Mouse (Mus musculus) intestine, embryonic 16.5 days (tissue): ENCODE measurements at regions not wholly inside any gene's neighbourhood (a gene's known extent, or its start where the extent isn't known, plus 50 kb on each side); places are given as distances from the start of the nearest gene placed in this dataset.

ENCODE experiments used
- ATAC-seq: fragments of 200-750 bp; cut with Nextera tagmentation; 2 replicates; pipeline ENCODE4 v1.8.0; 2017; ENCODE audit warnings: moderate TSS enrichment, moderate library complexity
- H3K27ac ChIP-seq: fragments of 300-500 bp; sonication (generic); 2 replicates; pipeline ENCODE4 v1.5.1; 2014; ENCODE audit warnings: mild to moderate bottlenecking, low read length
- H3K27me3 ChIP-seq: fragments of 300-500 bp; sonication (generic); replicated peaks from 2 replicates; pipeline ENCODE4 v1.6.1; 2014; ENCODE audit warnings: low read length, control low read depth, mixed read lengths; ENCODE audit not compliant: control insufficient read depth, insufficient read depth
- H3K36me3 ChIP-seq: fragments of 300-500 bp; sonication (generic); 2 replicates; pipeline ENCODE4 v1.6.1; 2014; ENCODE audit warnings: low read length, control low read depth; ENCODE audit not compliant: control insufficient read depth, insufficient read depth
- H3K4me1 ChIP-seq: fragments of 300-500 bp; sonication (generic); 2 replicates; pipeline ENCODE4 v1.6.1; 2014; ENCODE audit warnings: low read length, control low read depth, mixed read lengths; ENCODE audit not compliant: control insufficient read depth, insufficient read depth
- H3K4me2 ChIP-seq: fragments of 300-500 bp; sonication (generic); 2 replicates; pipeline ENCODE4 v1.6.1; 2014; ENCODE audit warnings: low read depth, low read length, control low read depth
- H3K4me3 ChIP-seq: fragments of 300-500 bp; sonication (generic); 2 replicates; pipeline ENCODE4 v1.5.1; 2014; ENCODE audit warnings: mild to moderate bottlenecking, low read length
- H3K9ac ChIP-seq: fragments of 300-500 bp; sonication (generic); 2 replicates; pipeline ENCODE4 v1.6.1; 2014; ENCODE audit warnings: low read depth, low read length
- H3K9me3 ChIP-seq: fragments of 300-500 bp; sonication (generic); 2 replicates; pipeline ENCODE4 v1.6.1; 2016; ENCODE audit warnings: low read length, control low read depth; ENCODE audit not compliant: control insufficient read depth
- WGBS: fragments of 180-500 bp; shearing (Covaris S2); extraction: QIAGEN DNeasy Blood & Tissue Kit; methylation state at CpG from one replicate; pipeline ENCODE4 v1.1.7; 2014; 5-methylcytosine and 5-hydroxymethylcytosine counted together

DNA sequence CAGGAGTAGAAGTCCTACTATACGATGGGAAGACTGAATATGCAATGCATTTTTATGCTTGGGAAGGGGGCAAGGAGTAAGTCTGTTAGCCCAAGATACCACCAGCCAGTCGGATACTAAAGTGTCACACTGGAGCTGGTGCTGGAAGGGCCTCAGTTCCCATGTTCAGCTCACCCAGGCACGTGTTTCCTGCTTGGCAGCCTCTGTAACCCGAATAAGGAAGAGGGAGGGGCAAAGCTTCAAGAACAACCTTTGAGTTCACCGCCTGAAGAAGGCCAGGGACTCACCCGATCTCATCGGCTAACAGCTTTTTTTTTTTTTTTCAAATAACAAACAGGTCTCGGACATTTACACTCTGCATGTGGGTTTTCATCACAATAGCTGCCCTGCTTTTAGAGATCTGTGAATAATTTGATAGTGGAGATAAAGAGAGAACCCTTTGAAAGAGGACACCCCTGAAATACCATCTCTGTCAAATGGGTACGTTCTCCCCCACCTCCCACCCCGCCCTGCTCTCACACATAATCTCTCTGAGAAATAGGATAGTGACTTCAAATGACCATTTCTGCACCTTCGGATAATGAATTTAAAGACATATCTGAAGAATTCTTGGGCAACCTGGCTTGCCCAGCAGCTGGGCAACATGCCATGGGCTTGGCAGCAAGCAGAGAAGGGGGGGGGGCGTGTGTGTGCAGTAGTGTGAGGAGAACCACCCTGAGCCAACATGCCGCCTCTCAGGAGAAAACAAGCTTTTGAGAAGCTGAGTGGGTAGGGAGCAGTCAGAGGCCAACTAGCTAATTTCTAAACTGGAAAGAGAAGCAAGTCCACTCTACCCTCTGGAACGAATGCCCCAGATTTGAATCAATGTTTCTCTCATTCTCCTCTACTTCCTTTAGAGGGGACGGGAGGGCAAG, 115.1 kb downstream of the Gm10260 start:
- 56% methylated on average over 15 of the region's 15 CpGs for WGBS
- H3K27ac ChIP-seq = no peak overlapping the region
- H3K4me3 ChIP-seq = no peak overlapping the region
- H3K36me3 ChIP-seq = no peaks in the 10 kb centered on the region
- no peak overlapping the region for H3K4me2 ChIP-seq
- ATAC-seq = peak; percentile 81; the same call in 1 of the 2 replicates
- H3K9me3 ChIP-seq = no peaks in the 10 kb centered on the region
- H3K9ac ChIP-seq = 0 out of 2 replicates have a peak overlapping the region, but pooled peaks have one; percentile 16
- H3K4me1 ChIP-seq = peaks cover 11% of the 10 kb centered on the region; the same call in 1 of the 2 replicates
- H3K27me3 ChIP-seq = no peaks in the 10 kb centered on the region

DNA sequence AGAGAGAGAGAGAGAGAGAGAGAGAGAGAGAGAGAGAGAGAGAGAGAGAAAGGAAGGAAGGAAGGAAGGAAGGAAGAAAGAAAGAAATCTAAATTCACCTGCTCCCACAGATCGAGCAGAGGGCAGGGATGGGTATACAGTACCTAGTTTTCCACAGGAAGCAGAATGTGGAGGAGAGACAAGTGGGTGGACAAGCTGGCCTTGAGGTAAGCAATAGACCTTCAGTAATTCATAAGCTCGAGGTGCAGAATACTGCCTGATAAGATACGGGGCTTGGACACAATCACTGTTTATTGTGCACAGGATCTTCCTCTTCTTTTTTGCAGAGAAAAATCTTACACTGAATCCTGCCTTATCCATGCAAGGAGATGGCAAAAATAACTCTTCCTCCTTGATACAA, 120.2 kb downstream of the Gm10260 start:
- H3K36me3 ChIP-seq = no peaks in the 10 kb centered on the region
- no peaks in the 10 kb centered on the region for H3K9me3 ChIP-seq
- no peak overlapping the region for H3K9ac ChIP-seq
- 69% methylated on average over 3 of the region's 3 CpGs for WGBS
- no peaks in the 10 kb centered on the region for H3K27me3 ChIP-seq
- H3K4me2 ChIP-seq = no peak overlapping the region
- no peak overlapping the region for H3K4me3 ChIP-seq
- H3K27ac ChIP-seq = no peak overlapping the region
- no peak for ATAC-seq
- H3K4me1 ChIP-seq = peaks cover 4% of the 10 kb centered on the region; the same call in 1 of the 2 replicates

DNA sequence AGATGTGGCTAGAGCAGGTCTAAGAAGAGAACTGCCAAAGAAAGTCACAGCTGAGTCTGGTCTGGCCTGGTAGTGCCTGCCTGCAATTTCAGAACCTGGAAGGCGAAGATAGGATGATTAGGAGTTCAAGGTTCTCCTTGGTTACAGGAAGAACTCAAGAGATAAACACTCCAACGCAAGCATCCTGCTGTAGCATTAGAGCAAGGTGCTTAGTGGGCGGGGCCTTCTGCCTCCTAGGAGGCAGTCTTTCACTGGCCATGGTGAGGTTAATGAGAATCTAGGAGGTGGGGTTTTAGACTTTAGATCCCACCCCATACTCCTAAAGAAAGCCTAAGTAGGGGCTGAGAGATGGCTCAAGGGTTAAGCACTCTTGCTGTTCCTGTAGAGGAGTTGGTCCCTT, 120.8 kb downstream of the Gm10260 start:
- Histone ChIP-seq H3K9me3 (no peaks in the 10 kb centered on the region), H3K27me3 (no peaks in the 10 kb centered on the region), H3K36me3 (no peaks in the 10 kb centered on the region), H3K4me2 (no peak overlapping the region), H3K4me1 (no peaks in the 10 kb centered on the region; the same call in 1 of the 2 replicates), H3K9ac (no peak overlapping the region), H3K4me3 (no peak overlapping the region), H3K27ac (no peak overlapping the region)
- 59% methylated on average over 3 of the region's 3 CpGs for WGBS
- ATAC-seq = no peak

DNA sequence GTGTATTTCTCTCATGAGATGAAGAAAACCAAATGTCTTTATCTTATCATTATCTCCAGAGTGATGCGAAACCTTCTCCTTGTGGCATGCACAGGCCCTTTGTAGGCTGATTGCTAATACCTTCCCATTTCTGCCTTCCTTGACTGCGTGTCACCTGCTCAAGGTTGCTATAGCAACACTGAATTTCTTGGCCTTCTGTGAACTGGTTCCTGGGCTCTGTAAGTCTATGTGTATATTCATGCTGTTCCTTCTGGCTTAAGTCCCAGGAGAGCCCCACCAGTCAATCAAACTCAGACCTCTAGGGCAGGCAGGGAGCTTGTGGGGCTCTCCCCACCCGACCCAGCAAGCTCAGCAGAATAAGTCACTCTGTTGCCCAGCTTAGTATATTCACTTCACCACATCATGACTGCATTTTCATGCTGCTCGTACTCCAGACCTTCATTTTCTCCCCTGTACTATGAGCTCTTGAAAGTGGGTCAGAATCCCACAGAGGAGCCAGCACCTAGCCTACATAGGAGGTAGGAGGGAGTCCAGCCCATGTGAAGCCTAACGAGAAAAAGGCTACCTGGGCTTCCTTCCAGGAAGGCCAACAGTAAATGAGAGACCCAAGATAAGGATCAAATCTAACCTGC, 121.9 kb downstream of the Gm10260 start:
- Histone ChIP-seq H3K4me3 (no peak overlapping the region), H3K27ac (no peak overlapping the region), H3K9me3 (no peaks in the 10 kb centered on the region), H3K36me3 (no peaks in the 10 kb centered on the region), H3K27me3 (no peaks in the 10 kb centered on the region), H3K9ac (no peak overlapping the region), H3K4me2 (no peak overlapping the region), H3K4me1 (no peaks in the 10 kb centered on the region; the same call in 1 of the 2 replicates)
- ATAC-seq = no peak
- 60% methylated on average over 5 of the region's 5 CpGs for WGBS

DNA sequence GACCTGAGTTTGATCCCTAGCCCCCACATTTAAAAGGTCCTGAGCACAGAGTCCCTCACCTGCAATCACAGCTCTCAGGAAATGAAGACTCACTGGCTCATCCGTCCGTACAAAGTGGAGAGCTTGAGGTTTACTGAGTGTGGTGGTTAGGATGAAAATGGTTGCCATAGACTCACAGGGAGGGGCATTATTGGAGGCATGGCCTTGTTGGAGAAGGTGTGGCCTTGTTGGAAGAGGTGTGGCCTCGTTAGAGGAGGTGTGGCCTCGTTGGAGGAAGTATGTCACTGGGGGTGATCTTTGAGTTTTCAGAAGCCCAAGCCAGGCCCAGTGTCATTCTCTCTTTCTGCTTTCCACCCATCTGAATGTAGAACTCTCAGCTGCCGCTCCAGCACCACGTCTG, 122.9 kb downstream of the Gm10260 start:
- H3K27ac ChIP-seq = no peak overlapping the region
- H3K9ac ChIP-seq = no peak overlapping the region
- no peaks in the 10 kb centered on the region; the same call in 1 of the 2 replicates for H3K4me1 ChIP-seq
- H3K4me3 ChIP-seq = no peak overlapping the region
- H3K4me2 ChIP-seq = no peak overlapping the region
- no peak for ATAC-seq
- 95% methylated on average over 6 of the region's 6 CpGs for WGBS
- H3K27me3 ChIP-seq = no peaks in the 10 kb centered on the region
- H3K36me3 ChIP-seq = no peaks in the 10 kb centered on the region
- no peaks in the 10 kb centered on the region for H3K9me3 ChIP-seq

DNA sequence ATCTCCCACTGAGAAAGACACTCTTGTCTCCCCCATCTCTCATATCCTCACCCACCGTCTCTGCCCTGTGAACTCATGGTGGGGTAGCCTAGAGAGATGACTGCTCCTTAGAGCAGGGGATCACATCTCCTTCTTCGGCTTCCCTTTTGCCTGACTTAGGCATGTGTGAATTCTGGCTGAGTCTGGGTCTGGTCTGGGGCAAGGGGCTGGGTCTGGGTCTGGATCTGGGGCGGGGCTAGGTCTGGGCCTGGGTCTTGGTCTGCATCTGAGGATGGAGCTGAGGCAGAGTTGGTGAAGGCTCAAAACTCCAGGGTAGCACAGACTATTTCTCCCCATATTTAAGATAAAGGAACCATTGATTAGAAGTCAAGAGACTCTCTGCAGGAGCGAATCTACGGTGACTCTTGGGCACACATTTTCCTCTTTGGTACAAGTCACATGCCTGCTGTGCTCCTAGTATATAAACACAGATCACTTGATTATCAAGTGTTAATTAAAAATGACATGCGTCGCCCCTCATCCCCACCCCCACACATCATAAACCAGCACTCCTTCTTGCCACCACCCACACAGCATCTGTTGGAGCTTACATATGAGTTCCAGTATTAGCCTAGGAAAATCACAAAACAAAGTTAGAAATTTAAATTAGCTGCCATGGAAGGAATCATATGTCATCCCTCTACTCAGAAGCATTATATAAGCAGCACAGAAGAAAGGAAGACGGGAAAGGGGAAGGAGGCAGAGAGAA, 126.2 kb downstream of the Gm10260 start:
- Histone ChIP-seq H3K4me3 (no peak overlapping the region), H3K27me3 (no peaks in the 10 kb centered on the region), H3K4me1 (no peaks in the 10 kb centered on the region), H3K36me3 (no peaks in the 10 kb centered on the region), H3K9me3 (no peaks in the 10 kb centered on the region), H3K4me2 (no peak overlapping the region), H3K27ac (no peak overlapping the region), H3K9ac (no peak overlapping the region)
- ATAC-seq = no peak
- 78% methylated on average over 8 of the region's 8 CpGs for WGBS

DNA sequence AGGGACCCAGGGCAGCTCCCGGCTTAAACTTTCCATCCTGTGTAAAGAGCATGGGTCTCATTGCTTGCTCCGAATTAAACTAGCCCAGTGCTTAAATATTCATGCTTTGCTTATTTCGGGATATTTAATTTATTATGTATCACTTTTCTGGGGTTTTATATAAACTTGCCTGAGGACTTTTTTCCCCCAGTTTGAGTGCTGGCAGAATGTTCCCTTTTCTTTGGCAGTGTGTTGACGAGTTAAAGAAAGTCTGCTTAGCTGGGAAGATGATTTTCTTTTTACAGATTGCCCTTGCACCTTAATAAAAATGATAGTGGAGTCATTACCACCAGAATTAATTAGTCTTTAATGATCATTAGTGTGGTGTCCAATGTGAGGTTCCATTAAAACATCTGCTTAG, 126.9 kb downstream of the Gm10260 start:
- Histone ChIP-seq H3K4me3 (no peak overlapping the region), H3K9me3 (no peaks in the 10 kb centered on the region), H3K27ac (no peak overlapping the region), H3K27me3 (no peaks in the 10 kb centered on the region), H3K4me1 (no peaks in the 10 kb centered on the region), H3K4me2 (no peak overlapping the region), H3K36me3 (no peaks in the 10 kb centered on the region), H3K9ac (no peak overlapping the region)
- WGBS = 66% methylated on average over 4 of the region's 4 CpGs
- no peak for ATAC-seq

DNA sequence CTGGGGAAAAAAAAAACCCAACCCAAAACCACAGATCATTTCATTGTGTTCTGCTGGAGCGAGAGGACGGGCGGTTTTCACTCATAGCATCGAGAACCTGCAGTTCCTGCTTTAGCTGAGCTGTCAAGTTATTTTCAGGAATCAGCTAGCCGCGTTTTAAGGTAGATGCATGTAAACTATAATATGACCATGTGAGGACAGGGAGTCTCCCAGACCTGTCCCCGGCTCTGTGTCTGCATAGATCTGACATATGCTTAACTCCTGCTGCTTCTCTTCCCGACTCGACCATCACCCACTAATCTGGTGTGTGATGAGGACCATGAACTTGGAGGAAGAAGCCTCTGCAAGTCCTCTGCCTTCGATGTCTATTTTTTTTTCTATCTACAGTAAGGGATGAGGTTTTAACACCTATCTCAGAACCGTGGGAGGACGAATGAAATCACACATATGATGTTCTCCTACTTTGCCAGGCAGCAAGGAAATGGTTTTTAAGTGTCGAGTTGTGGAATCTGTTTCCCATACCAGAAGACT, 128.5 kb downstream of the Gm10260 start:
- Histone ChIP-seq H3K9me3 (no peaks in the 10 kb centered on the region), H3K4me1 (no peaks in the 10 kb centered on the region), H3K9ac (no peak overlapping the region), H3K4me2 (no peak overlapping the region), H3K36me3 (no peaks in the 10 kb centered on the region), H3K27me3 (no peaks in the 10 kb centered on the region), H3K4me3 (no peak overlapping the region), H3K27ac (no peak overlapping the region)
- 85% methylated on average over 13 of the region's 13 CpGs for WGBS
- no peak for ATAC-seq

DNA sequence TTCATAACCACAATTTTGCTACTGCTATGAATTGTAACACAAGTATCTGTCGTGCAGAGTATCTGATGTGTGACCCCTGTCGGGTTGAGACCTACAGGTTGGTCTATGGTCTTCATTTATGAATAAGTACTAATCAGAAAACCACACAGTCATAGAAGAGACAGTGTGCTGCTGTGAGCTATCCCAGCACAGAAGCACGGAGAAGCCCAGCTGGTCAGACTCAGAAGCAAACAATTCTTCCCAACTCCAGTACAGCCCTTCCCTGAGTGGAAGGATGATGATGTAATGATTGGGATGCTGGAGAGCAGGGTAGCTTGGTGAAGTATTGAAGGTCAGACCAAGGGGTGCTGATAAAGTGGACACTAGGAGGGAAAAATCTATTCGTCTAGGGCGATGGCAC, 129.5 kb downstream of the Gm10260 start:
- ATAC-seq = no peak
- 89% methylated on average over 5 of the region's 5 CpGs for WGBS
- no peak overlapping the region for H3K4me2 ChIP-seq

More for the DNA sequence above, 129.5 kb downstream of the Gm10260 start:
- Histone ChIP-seq H3K4me1 (0 out of 2 replicates have a peak, but pooled peaks cover 2% of the 10 kb centered on the region), H3K27ac (no peak overlapping the region), H3K9ac (no peak overlapping the region), H3K36me3 (no peaks in the 10 kb centered on the region), H3K9me3 (no peaks in the 10 kb centered on the region), H3K4me3 (no peak overlapping the region), H3K27me3 (no peaks in the 10 kb centered on the region)
